Mouse (Mus musculus): Measurements from ENCODE around the gene Smad1. TPM values are rescaled to one million over a fixed set of nuclear protein-coding genes. Genes with fewer than 3 reads are reported as not detected.

The Smad1 gene
- total RNA-seq, 1 experiment from 2014 or later, result 20.6 TPM

GRCm38 (mm10) chr8:79310801-79311200, 88.5 kb downstream of the Smad1 start:
- no peak for ATAC-seq (replicated peaks; ENCODE audit: low read depth, poor library complexity, severe bottlenecking)

- ATAC-seq (replicated peaks; ENCODE audit: low read depth, poor library complexity, severe bottlenecking), result no peak
Measured at GRCm38 (mm10) chr8:79305941-79306340, 93.4 kb downstream of the Smad1 start.

GRCm38 (mm10) chr8:79301548-79301947, 97.8 kb downstream of the Smad1 start:
- ATAC-seq (replicated peaks; ENCODE audit: low read depth, poor library complexity, severe bottlenecking), result no peak

GRCm38 (mm10) chr8:79299704-79300103, 99.6 kb downstream of the Smad1 start:
- ATAC-seq (replicated peaks; ENCODE audit: low read depth, poor library complexity, severe bottlenecking), result peak; percentile 53; the same call in 1 of the 2 replicates

GRCm38 (mm10) chr8:79297763-79298162, 101.6 kb downstream of the Smad1 start:
- 0 out of 2 replicates have a peak, but pooled peaks have one; percentile 23 for ATAC-seq (replicated peaks; ENCODE audit: low read depth, poor library complexity, severe bottlenecking)

GRCm38 (mm10) chr8:79295276-79296105, 103.8 kb downstream of the Smad1 start:
- ATAC-seq (replicated peaks; ENCODE audit: low read depth, poor library complexity, severe bottlenecking), result no peak

GRCm38 (mm10) chr8:79294610-79295275, 104.6 kb downstream of the Smad1 start, which contains the start of gene Mmaa:
Gene Mmaa, minus strand, starts transcription at chr8:79294937.
- peak; percentile 87 for ATAC-seq (replicated peaks; ENCODE audit: low read depth, poor library complexity, severe bottlenecking)

GRCm38 (mm10) chr8:79293841-79294240, 105.5 kb downstream of the Smad1 start:
- ATAC-seq (replicated peaks; ENCODE audit: low read depth, poor library complexity, severe bottlenecking), result no peak

- ATAC-seq (replicated peaks; ENCODE audit: low read depth, poor library complexity, severe bottlenecking), result no peak
Measured at GRCm38 (mm10) chr8:79292712-79293264, 106.5 kb downstream of the Smad1 start.

- no peak for ATAC-seq (replicated peaks; ENCODE audit: low read depth, poor library complexity, severe bottlenecking)
Measured at GRCm38 (mm10) chr8:79289592-79289991, 109.7 kb downstream of the Smad1 start.

- no peak for ATAC-seq (replicated peaks; ENCODE audit: low read depth, poor library complexity, severe bottlenecking)
Measured at GRCm38 (mm10) chr8:79288681-79289080, 110.6 kb downstream of the Smad1 start.

Other genes with a start within 250 kb of the Smad1 start
- gene 1700011L22Rik, start 150.9 kb downstream of the Smad1 start, total RNA-seq (2017), result not detected in 2 replicates
- 1.9 and 6.8 TPM in 2 replicates for gene Mmaa, start 104.6 kb downstream of the Smad1 start, total RNA-seq (2017)
- gene Otud4, start 240.1 kb upstream of the Smad1 start, total RNA-seq (2017), result 77.6 and 81.6 TPM in 2 replicates

Measured in common myeloid progenitor, adult 5-6 weeks (primary cell).